Mouse (Mus musculus): ENCODE results near the gene Dock7. TPM values are rescaled to one million over a fixed set of nuclear protein-coding genes. Genes with fewer than 3 reads are reported as not detected.

Gene Dock7
- polyA plus RNA-seq, 1 experiment from 2014 or later: 5.2 TPM

DNA sequence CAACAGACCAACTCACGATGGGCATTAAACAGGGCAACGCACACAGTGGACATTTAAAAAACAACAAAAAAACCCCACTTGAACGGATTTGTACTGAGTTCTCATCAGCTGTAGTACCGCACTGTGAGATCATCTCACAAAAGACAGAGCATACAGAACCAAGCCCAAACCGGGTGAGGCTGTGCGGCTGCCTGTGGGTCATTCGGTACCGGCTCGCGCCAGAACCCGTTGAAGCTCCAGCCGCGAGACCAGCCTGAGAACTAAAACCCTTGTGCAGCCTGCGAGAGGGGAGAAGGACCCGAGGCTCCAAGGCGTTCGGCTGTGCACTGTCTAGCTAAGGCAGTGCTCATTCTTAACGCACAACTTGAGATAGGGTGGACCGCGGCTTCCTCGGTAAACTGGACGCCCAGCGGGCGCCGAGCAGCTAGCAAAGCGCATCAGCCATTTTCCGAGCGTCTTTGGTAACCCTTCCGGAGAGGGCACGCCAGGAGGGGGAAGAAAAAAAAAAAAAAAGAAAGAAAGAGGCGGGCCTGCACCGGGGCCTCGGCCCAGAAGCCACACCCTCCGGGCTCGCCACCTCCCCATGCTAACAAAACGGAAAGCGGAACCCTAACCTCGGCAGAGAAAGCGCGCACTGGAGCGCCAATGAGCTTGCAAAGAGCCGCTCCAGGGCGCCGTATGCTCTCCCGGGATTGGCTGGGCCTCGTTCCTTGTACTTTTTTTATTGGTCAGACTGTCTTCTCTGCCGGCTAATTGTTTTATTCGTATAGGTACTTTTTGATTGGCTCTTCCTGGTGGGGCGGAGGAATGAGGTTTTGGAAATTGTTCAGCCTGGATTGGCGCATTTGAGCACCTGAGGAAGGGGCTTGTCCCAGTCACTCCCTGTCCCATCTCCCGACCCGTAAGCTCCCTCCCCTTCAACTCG is 197.8 kb downstream of the Dock7 start:
- under 1% methylated on average over 53 of the region's 53 CpGs for WGBS (ENCODE audit: insufficient replicate concordance)
- no peak for TF ChIP-seq CTCF (IDR thresholded peaks at IDR 0.05; ENCODE audit: low read depth)
- peak; percentile 46 for TF ChIP-seq EP300 (IDR thresholded peaks at IDR 0.05; ENCODE audit: low read depth)

DNA sequence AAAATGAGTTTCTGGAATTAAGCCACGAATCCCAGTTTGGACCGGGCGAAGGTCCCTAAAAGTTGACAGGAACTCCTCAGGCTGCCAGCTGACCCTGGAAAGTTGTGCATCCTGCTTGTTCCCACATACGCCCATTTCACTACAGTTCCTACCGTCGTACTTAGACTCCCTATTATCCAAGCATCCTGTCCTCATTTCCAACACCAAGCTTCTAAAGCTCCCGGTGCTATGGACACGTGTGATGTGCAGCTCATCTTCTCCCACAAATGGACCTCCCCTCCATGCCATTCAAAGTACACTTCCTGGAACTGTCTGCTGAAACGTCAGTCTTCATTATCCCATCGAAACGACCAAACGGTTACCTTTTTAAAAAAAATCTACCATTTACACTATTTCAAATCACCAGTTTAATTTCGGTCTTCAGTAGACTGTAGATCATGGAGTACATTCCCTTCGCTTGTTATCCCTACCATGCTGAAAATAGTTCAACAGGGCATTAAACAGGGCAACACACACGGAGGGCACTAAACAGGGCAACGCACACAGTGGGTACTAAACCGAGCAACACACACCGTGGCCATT is 198.6 kb downstream of the Dock7 start:
- Histone ChIP-seq H3K4me1 (ENCODE audit: insufficient read depth) (peaks cover 10% of the 10 kb centered on the region), H3K36me3 (replicated peaks; ENCODE audit: insufficient read depth, low read length) (no peaks in the 10 kb centered on the region), H3K27me3 (ENCODE audit: insufficient read depth, low read length) (no peaks in the 10 kb centered on the region), H3K4me2 (ENCODE audit: low read depth, low read length) (peak overlapping the region; percentile 91), H3K4me3 (ENCODE audit: low read depth, low read length) (peak overlapping the region; percentile 97), H3K9ac (replicated peaks) (peak overlapping the region; percentile 80), H3K9me3 (ENCODE audit: low read length) (peaks cover 3% of the 10 kb centered on the region; the same call in 1 of the 2 replicates), H3K27ac (ENCODE audit: low read depth) (peak overlapping the region; percentile 93)
- 9% methylated on average over 18 of the region's 18 CpGs for WGBS (ENCODE audit: insufficient replicate concordance)
- TF ChIP-seq EP300 (IDR thresholded peaks at IDR 0.05; ENCODE audit: low read depth) (no peak), CTCF (IDR thresholded peaks at IDR 0.05; ENCODE audit: low read depth) (no peak)
- ATAC-seq: no peak
- no peak for DNase-seq

More for the DNA sequence above, 197.8 kb downstream of the Dock7 start:
- peak overlapping the region; percentile 100 for H3K27ac ChIP-seq (ENCODE audit: low read depth)
- H3K9ac ChIP-seq (replicated peaks): peak overlapping the region; percentile 98
- peaks cover 3% of the 10 kb centered on the region; the same call in 1 of the 2 replicates for H3K9me3 ChIP-seq (ENCODE audit: low read length)
- peak overlapping the region; percentile 91 for H3K4me2 ChIP-seq (ENCODE audit: low read depth, low read length)
- peak; percentile 93 for ATAC-seq
- peak overlapping the region; percentile 97 for H3K4me3 ChIP-seq (ENCODE audit: low read depth, low read length)
- DNase-seq: peak; percentile 96
- H3K36me3 ChIP-seq (replicated peaks; ENCODE audit: insufficient read depth, low read length): no peaks in the 10 kb centered on the region
- no peaks in the 10 kb centered on the region for H3K27me3 ChIP-seq (ENCODE audit: insufficient read depth, low read length)
- peaks cover 10% of the 10 kb centered on the region for H3K4me1 ChIP-seq (ENCODE audit: insufficient read depth)

DNA sequence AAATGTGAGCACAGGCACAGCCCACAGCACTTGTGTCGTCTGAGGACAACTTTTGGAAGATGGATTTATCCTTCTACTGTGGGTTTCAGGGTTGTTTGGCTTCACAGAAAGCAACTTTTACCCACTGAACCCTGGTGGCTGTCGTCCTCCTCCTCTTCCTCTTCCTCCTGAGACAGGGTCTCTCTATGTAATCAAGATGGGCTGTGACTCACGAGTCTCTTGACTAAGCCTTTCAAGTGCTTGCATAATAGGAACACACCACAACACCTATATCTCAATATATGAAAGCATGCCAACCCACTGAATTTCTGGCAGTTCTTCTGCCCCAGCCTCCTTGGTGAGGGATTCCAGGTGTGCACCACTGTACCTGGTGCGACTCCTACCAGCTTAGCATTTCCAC is 199.8 kb downstream of the Dock7 start:
- Histone ChIP-seq H3K4me2 (ENCODE audit: low read depth, low read length) (no peak overlapping the region), H3K4me3 (ENCODE audit: low read depth, low read length) (no peak overlapping the region), H3K4me1 (ENCODE audit: insufficient read depth) (peaks cover 8% of the 10 kb centered on the region), H3K9ac (replicated peaks) (no peak overlapping the region), H3K27me3 (ENCODE audit: insufficient read depth, low read length) (no peaks in the 10 kb centered on the region), H3K36me3 (replicated peaks; ENCODE audit: insufficient read depth, low read length) (no peaks in the 10 kb centered on the region), H3K27ac (ENCODE audit: low read depth) (no peak overlapping the region), H3K9me3 (ENCODE audit: low read length) (peaks cover 3% of the 10 kb centered on the region; the same call in 1 of the 2 replicates)
- WGBS (ENCODE audit: insufficient replicate concordance): 72% methylated on average over 4 of the region's 4 CpGs
- DNase-seq: no peak
- TF ChIP-seq CTCF (IDR thresholded peaks at IDR 0.05; ENCODE audit: low read depth) (no peak), EP300 (IDR thresholded peaks at IDR 0.05; ENCODE audit: low read depth) (no peak)
- ATAC-seq: no peak

DNA sequence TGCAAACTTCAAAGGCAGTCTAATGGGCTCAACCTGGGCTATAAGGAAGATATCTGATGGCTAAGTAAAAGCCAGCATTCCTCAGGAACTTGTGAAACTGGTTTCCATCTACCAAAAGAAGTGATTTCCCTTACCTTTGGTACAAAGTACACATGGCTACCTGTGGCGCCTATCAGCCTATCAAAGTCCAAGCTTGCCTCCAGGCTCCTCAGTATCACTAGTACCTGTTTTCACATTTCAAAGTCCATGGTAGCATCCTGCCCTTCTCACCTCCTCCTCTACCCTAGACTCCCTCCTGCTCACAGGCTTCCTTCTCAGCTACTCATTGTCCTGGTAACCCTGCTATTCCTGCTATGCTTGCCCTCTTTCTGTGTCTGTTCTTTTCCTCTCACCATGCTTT is 202.5 kb downstream of the Dock7 start:
- 83% methylated on average over 1 of the region's 1 CpGs for WGBS (ENCODE audit: insufficient replicate concordance)
- H3K9me3 ChIP-seq (ENCODE audit: low read length): peaks cover 3% of the 10 kb centered on the region; the same call in 1 of the 2 replicates
- TF ChIP-seq EP300 (IDR thresholded peaks at IDR 0.05; ENCODE audit: low read depth): no peak
- TF ChIP-seq CTCF (IDR thresholded peaks at IDR 0.05; ENCODE audit: low read depth): no peak

DNA sequence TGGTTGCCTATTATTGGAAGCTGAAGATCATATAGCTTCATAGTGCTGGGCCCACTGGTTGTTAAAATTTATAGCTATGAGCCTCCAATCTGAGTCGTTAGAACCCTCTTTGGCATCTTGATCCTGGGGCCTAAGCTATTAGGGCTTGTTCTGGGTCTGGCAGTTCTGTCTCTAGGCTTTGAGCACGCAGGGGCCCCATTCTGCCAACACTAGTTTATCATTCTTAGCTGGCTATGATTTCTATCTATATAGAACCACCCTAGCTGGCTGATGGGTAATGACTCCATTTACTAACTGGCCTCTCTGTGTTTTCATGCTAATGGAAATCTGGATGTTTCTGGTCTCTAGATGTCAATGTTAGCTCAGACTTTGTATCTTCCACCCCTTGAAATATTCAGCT is 203.0 kb downstream of the Dock7 start:
- TF ChIP-seq CTCF (IDR thresholded peaks at IDR 0.05; ENCODE audit: low read depth): no peak
- Histone ChIP-seq H3K9ac (replicated peaks) (no peak overlapping the region), H3K9me3 (ENCODE audit: low read length) (peaks cover 3% of the 10 kb centered on the region; the same call in 1 of the 2 replicates), H3K27ac (ENCODE audit: low read depth) (no peak overlapping the region), H3K4me2 (ENCODE audit: low read depth, low read length) (no peak overlapping the region), H3K36me3 (replicated peaks; ENCODE audit: insufficient read depth, low read length) (no peaks in the 10 kb centered on the region), H3K4me3 (ENCODE audit: low read depth, low read length) (no peak overlapping the region), H3K4me1 (ENCODE audit: insufficient read depth) (no peaks in the 10 kb centered on the region), H3K27me3 (ENCODE audit: insufficient read depth, low read length) (no peaks in the 10 kb centered on the region)
- WGBS (ENCODE audit: insufficient replicate concordance): 80% methylated on average over 2 of the region's 2 CpGs
- ATAC-seq (no peak), DNase-seq (no peak)

More for the DNA sequence above, 202.5 kb downstream of the Dock7 start:
- no peaks in the 10 kb centered on the region for H3K27me3 ChIP-seq (ENCODE audit: insufficient read depth, low read length)
- H3K27ac ChIP-seq (ENCODE audit: low read depth): no peak overlapping the region
- no peak overlapping the region for H3K9ac ChIP-seq (replicated peaks)
- H3K4me3 ChIP-seq (ENCODE audit: low read depth, low read length): no peak overlapping the region
- no peak overlapping the region for H3K4me2 ChIP-seq (ENCODE audit: low read depth, low read length)
- DNase-seq (no peak), ATAC-seq (no peak)
- no peaks in the 10 kb centered on the region for H3K4me1 ChIP-seq (ENCODE audit: insufficient read depth)
- H3K36me3 ChIP-seq (replicated peaks; ENCODE audit: insufficient read depth, low read length): no peaks in the 10 kb centered on the region

DNA sequence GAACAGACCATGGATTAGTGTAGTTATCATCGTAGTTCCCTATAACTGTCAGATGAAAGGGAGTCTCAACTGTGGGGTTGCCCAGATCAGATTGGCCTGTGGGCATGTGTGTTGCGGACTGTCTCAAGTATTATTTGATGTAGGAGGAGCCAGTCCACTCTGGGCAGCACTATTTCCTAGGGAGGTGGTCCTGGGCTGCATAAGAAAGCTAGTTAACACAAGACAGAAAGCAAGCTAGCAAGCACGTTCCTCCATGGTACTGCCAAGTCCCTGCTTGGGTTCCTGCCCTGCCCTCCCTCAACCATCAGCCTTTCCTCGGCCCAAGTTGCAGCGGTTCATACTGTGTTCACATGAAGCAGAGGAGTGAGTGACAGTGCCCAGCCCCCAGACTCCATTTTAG is 210.5 kb downstream of the Dock7 start:
- Histone ChIP-seq H3K9me3 (ENCODE audit: low read length) (no peaks in the 10 kb centered on the region), H3K4me3 (ENCODE audit: low read depth, low read length) (no peak overlapping the region), H3K4me2 (ENCODE audit: low read depth, low read length) (no peak overlapping the region), H3K9ac (replicated peaks) (no peak overlapping the region), H3K4me1 (ENCODE audit: insufficient read depth) (no peaks in the 10 kb centered on the region), H3K36me3 (replicated peaks; ENCODE audit: insufficient read depth, low read length) (no peaks in the 10 kb centered on the region), H3K27ac (ENCODE audit: low read depth) (no peak overlapping the region), H3K27me3 (ENCODE audit: insufficient read depth, low read length) (no peaks in the 10 kb centered on the region)
- no peak for TF ChIP-seq EP300 (IDR thresholded peaks at IDR 0.05; ENCODE audit: low read depth)
- no peak for TF ChIP-seq CTCF (IDR thresholded peaks at IDR 0.05; ENCODE audit: low read depth)
- ATAC-seq (no peak), DNase-seq (no peak)
- WGBS (ENCODE audit: insufficient replicate concordance): 81% methylated on average over 5 of the region's 5 CpGs
